Mouse (Mus musculus) small intestine, adult 2 months (tissue): ENCODE data around the gene Mri1.

ENCODE experiments used
- CTCF ChIP-seq: fragments of 200-500 bp; IDR thresholded peaks from 2 replicates; pipeline ENCODE4 v1.5.1; 2012; ENCODE audit warnings: low read depth, mild to moderate bottlenecking, control low read depth, inconsistent platforms, low read length, moderate library complexity, mixed read lengths; ENCODE audit not compliant: insufficient replicate concordance, insufficient read length; ENCODE audit errors: extremely low read depth
- POLR2A ChIP-seq: fragments of 200-500 bp; IDR thresholded peaks from 2 replicates; pipeline ENCODE4 v1.6.1; 2012; ENCODE audit warnings: low read depth, mild to moderate bottlenecking, control low read depth, inconsistent platforms, low read length, moderate library complexity

GRCm38 (mm10) chr8:84241167-84241566 is 16.0 kb downstream of the Mri1 start:
- TF ChIP-seq CTCF: no peak
- no peak for TF ChIP-seq POLR2A
